Mouse (Mus musculus): ENCODE data around the gene Camsap1. TPM values are rescaled to one million over a fixed set of nuclear protein-coding genes. Genes with fewer than 3 reads are reported as not detected.

Gene Camsap1
- total and polyA plus RNA-seq, 3 experiments, result 6.2 to 22.1 (median 17.2) TPM

DNA sequence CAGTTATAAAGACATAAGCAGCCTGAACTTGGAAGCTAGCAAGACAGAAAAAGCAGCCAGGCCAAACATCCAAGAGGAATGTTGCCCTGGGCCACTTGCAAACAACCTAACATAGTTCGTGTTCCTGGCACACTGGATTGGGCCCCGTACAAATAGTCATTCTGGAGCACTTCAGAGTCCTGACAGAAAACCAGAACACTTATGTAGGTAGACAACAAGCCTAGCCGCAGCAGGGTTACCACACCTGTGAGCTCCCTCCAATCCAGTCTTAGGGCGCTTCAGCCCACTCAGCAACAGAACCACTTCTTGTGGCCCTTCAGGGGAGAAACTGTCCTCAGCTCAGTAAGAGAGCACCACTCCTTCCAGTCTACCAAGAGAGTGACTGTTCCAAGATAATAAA, 13.8 kb downstream of the Camsap1 start:
- Histone ChIP-seq H3K79me2 (replicated peaks; ENCODE audit: control insufficient read depth, extremely low read depth, insufficient read depth, poor library complexity, severe bottlenecking) (peaks cover 15% of the 10 kb centered on the region), H3K4me1 (ENCODE audit: control insufficient read depth in 1 of 2, insufficient read depth in 2 of 2) (peaks cover 3 to 29% of the 10 kb centered on the region in 2 experiments; a peak in 3 of 4 replicates), H3K4me2 (ENCODE audit: insufficient read depth, low read depth, poor library complexity, severe bottlenecking) (no peak overlapping the region), H3K36me3 (replicated peaks in 1 of 2; ENCODE audit: control insufficient read depth in 1 of 2, insufficient read depth in 1 of 2, low read length in 1 of 2) (peaks cover 27 to 85% of the 10 kb centered on the region in 2 experiments), H3K27ac (ENCODE audit: insufficient read depth, low read depth) (no peak overlapping the region), H3K4me3 (replicated peaks in 1 of 3; ENCODE audit: low read depth in 2 of 3, low read length in 2 of 3, poor library complexity in 1 of 3) (no peak overlapping the region), H3K9ac (ENCODE audit: insufficient read depth, low read depth) (no peak overlapping the region), H3K27me3 (replicated peaks) (no peaks in the 10 kb centered on the region), H3K9me3 (replicated peaks; ENCODE audit: low read length) (no peaks in the 10 kb centered on the region)
- TF ChIP-seq JUN (IDR thresholded peaks at IDR 0.05; ENCODE audit: insufficient read depth, low read depth, low read length), result no peak
- TF ChIP-seq NELFE (IDR thresholded peaks at IDR 0.05; ENCODE audit: low read depth, low read length), result no peak
- TF ChIP-seq MXI1 (IDR thresholded peaks at IDR 0.05; ENCODE audit: low read depth, low read length), result no peak
- TF ChIP-seq NRF1 (IDR thresholded peaks at IDR 0.05; ENCODE audit: low read depth, low read length), result no peak
- no peak for TF ChIP-seq CHD1 (IDR thresholded peaks at IDR 0.05; ENCODE audit: low read depth, low read length)
- TF ChIP-seq POLR2AphosphoS2 (IDR thresholded peaks at IDR 0.05; ENCODE audit: low read depth, low read length), result no peak
- TF ChIP-seq TCF12 (IDR thresholded peaks at IDR 0.05; ENCODE audit: low read depth, low read length), result no peak
- no peak for TF ChIP-seq KAT2A (IDR thresholded peaks at IDR 0.05; ENCODE audit: insufficient replicate concordance, low read length)
- dilution Hi-C loops (cut with MboI; ENCODE audit: extremely low pct_ligation_motif_present, extremely low pct_unique_long_range_greater_than_20kb, low sequenced_read_pairs) (no loop called here), in situ Hi-C loops (cut with MboI; ENCODE audit: low pct_ligation_motif_present, low pct_unique_long_range_greater_than_20kb, low sequenced_read_pairs) (no loop called here)
- no peak for DNase-seq (ENCODE audit: extremely low read depth)

DNA sequence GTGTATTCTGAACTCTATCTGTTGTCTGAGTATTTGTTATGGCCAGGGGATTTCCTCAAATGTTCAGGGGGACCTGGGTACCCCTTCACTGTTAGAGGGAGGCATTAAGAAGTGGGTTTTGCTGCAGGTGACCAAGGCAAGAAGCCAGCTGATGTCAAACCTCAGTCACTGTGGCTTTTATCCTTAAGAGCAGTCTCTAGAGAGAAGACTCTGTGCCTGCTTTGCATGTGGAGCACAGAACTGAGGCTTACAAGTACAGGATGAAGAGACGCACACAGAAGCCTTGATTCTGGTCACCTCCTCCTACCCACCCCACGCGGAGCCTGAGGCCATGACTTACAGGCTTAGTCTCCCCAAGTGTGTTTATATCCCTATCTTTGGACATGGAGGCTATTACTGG, 33.8 kb downstream of the Camsap1 start:
- no peak overlapping the region for H3K9ac ChIP-seq (ENCODE audit: insufficient read depth, low read depth)
- no peaks in the 10 kb centered on the region; the same call in none of the 2 replicates for H3K79me2 ChIP-seq (replicated peaks; ENCODE audit: control insufficient read depth, extremely low read depth, insufficient read depth, poor library complexity, severe bottlenecking)
- peaks cover 32 to 74% of the 10 kb centered on the region in 2 experiments for H3K36me3 ChIP-seq (replicated peaks in 1 of 2; ENCODE audit: control insufficient read depth in 1 of 2, insufficient read depth in 1 of 2, low read length in 1 of 2)
- TF ChIP-seq MEF2A (IDR thresholded peaks at IDR 0.05; ENCODE audit: borderline replicate concordance, low read depth, low read length) (0 out of 2 replicates have a peak, but pooled peaks have one; percentile 18), USF1 (IDR thresholded peaks at IDR 0.05; ENCODE audit: low read depth, low read length) (no peak), ETS1 (conservative IDR thresholded peaks at IDR 0.05; ENCODE audit: low read depth, low read length) (peak; percentile 75), MYC (IDR thresholded peaks at IDR 0.05; ENCODE audit: low read depth, low read length) (0 out of 2 replicates have a peak, but pooled peaks have one; percentile 30), BHLHE40 (IDR thresholded peaks at IDR 0.05; ENCODE audit: low read depth, low read length) (peak; percentile 75), EP300 (IDR thresholded peaks at IDR 0.05; ENCODE audit: low read length) (peak; percentile 53), ZC3H11A (IDR thresholded peaks at IDR 0.05; ENCODE audit: low read depth, low read length) (no peak), ZNF384 (IDR thresholded peaks at IDR 0.05; ENCODE audit: low read depth, low read length) (no peak), TCF12 (IDR thresholded peaks at IDR 0.05; ENCODE audit: low read depth, low read length) (peak; percentile 15; the same call in 1 of the 2 replicates), NELFE (IDR thresholded peaks at IDR 0.05; ENCODE audit: low read depth, low read length) (no peak), RCOR1 (conservative IDR thresholded peaks at IDR 0.05; ENCODE audit: low read depth, low read length) (no peak)
- no peaks in the 10 kb centered on the region for H3K27me3 ChIP-seq (replicated peaks)
- dilution Hi-C loops (cut with MboI; ENCODE audit: extremely low pct_ligation_motif_present, extremely low pct_unique_long_range_greater_than_20kb, low sequenced_read_pairs), result no loop called here
- H3K9me3 ChIP-seq (replicated peaks; ENCODE audit: low read length), result no peaks in the 10 kb centered on the region
- 0 out of 2 replicates have a peak overlapping the region, but pooled peaks have one; percentile 40 for H3K4me2 ChIP-seq (ENCODE audit: insufficient read depth, low read depth, poor library complexity, severe bottlenecking)
- H3K4me1 ChIP-seq (ENCODE audit: control insufficient read depth in 1 of 2, insufficient read depth in 2 of 2), result peaks cover 8 to 54% of the 10 kb centered on the region in 2 experiments
- H3K27ac ChIP-seq (ENCODE audit: insufficient read depth, low read depth), result no peak overlapping the region
- DNase-seq (ENCODE audit: extremely low read depth), result peak; percentile 72
- in situ Hi-C loops (cut with MboI; ENCODE audit: low pct_ligation_motif_present, low pct_unique_long_range_greater_than_20kb, low sequenced_read_pairs), result no loop called here
- H3K4me3 ChIP-seq (replicated peaks in 1 of 3; ENCODE audit: low read depth in 2 of 3, low read length in 2 of 3, poor library complexity in 1 of 3), result no peak overlapping the region

Data from CH12.LX (cell line).